Mouse (Mus musculus) heart, embryonic 15.5 days (tissue): ENCODE measurements around the gene Timp4. TPM values are rescaled to one million over a fixed set of nuclear protein-coding genes. Genes with fewer than 3 reads are reported as not detected.
A peak's percentile ranks its signal among the peaks of the same experiment; 100 is the strongest.

Experiments
- ATAC-seq: fragments of 200-750 bp; cut with Nextera tagmentation; replicated peaks from 2 replicates; pipeline ENCODE4 v1.8.0; 2017; ENCODE audit warnings: low read depth, moderate TSS enrichment; ENCODE audit not compliant: insufficient number of reproducible peaks, insufficient read depth, low FRiP score
- H3K27ac ChIP-seq: fragments of 300-500 bp; sonication (generic); 2 replicates; pipeline ENCODE4 v1.5.1; 2015; ENCODE audit warnings: mild to moderate bottlenecking, inconsistent platforms
- H3K27me3 ChIP-seq: fragments of 300-500 bp; sonication (generic); 2 replicates; pipeline ENCODE4 v1.6.1; 2015; ENCODE audit warnings: inconsistent platforms
- H3K36me3 ChIP-seq: fragments of 300-500 bp; sonication (generic); 2 replicates; pipeline ENCODE4 v1.6.1; 2015; ENCODE audit warnings: mild to moderate bottlenecking, inconsistent platforms
- H3K4me1 ChIP-seq: fragments of 300-500 bp; sonication (generic); replicated peaks from 2 replicates; pipeline ENCODE4 v1.6.1; 2015; ENCODE audit warnings: inconsistent platforms
- H3K4me2 ChIP-seq: fragments of 300-500 bp; sonication (generic); 2 replicates; pipeline ENCODE4 v1.6.1; 2015; ENCODE audit warnings: inconsistent platforms, mild to moderate bottlenecking, moderate library complexity
- H3K4me3 ChIP-seq: fragments of 300-500 bp; sonication (generic); 2 replicates; pipeline ENCODE4 v1.5.1; 2015; ENCODE audit warnings: mild to moderate bottlenecking, inconsistent platforms
- H3K9ac ChIP-seq: fragments of 300-500 bp; sonication (generic); 2 replicates; pipeline ENCODE4 v1.6.1; 2015; ENCODE audit warnings: mild to moderate bottlenecking, inconsistent platforms
- H3K9me3 ChIP-seq: fragments of 300-500 bp; sonication (generic); replicated peaks from 2 replicates; pipeline ENCODE4 v1.6.1; 2016; ENCODE audit warnings: inconsistent platforms
- WGBS: fragments of 180-500 bp; shearing (Covaris S2); methylation state at CpG from one replicate; pipeline ENCODE4 v1.1.7; 2015; ENCODE audit warnings: mixed read lengths; 5-methylcytosine and 5-hydroxymethylcytosine counted together
- polyA plus RNA-seq: library from polyadenylated mRNA; unstranded; fragments of >200 nt; fragmentation: Nextera tagmentation; extraction: Ambion mirVana; gene quantifications from 2 replicates; pipeline ENCODE4 v1.2.1, GENCODE M21; 2015

Gene Timp4
- polyA plus RNA-seq, 1 experiment from 2014 or later, result 0.48 TPM

GRCm38 (mm10) chr6:115230557-115230956 is 21.4 kb downstream of the Timp4 start:
- H3K27ac ChIP-seq, result no peak overlapping the region
- ATAC-seq, result no peak
- H3K4me1 ChIP-seq, result no peaks in the 10 kb centered on the region
- WGBS, result 68% methylated on average over 3 of the region's 3 CpGs
- H3K36me3 ChIP-seq, result no peaks in the 10 kb centered on the region
- no peak overlapping the region for H3K4me3 ChIP-seq
- H3K9me3 ChIP-seq, result no peaks in the 10 kb centered on the region
- H3K9ac ChIP-seq, result no peak overlapping the region
- peaks cover 45% of the 10 kb centered on the region for H3K27me3 ChIP-seq
- H3K4me2 ChIP-seq, result no peak overlapping the region

- no peak overlapping the region for H3K4me2 ChIP-seq
- no peaks in the 10 kb centered on the region for H3K9me3 ChIP-seq
- no peak overlapping the region for H3K27ac ChIP-seq
- no peak for ATAC-seq
- no peak overlapping the region for H3K9ac ChIP-seq
- no peaks in the 10 kb centered on the region for H3K4me1 ChIP-seq
- 4% methylated on average over 2 of the region's 2 CpGs for WGBS
- no peak overlapping the region for H3K4me3 ChIP-seq
- H3K27me3 ChIP-seq, result peaks cover 32% of the 10 kb centered on the region
- no peaks in the 10 kb centered on the region for H3K36me3 ChIP-seq
Observed at GRCm38 (mm10) chr6:115227529-115227928, 24.5 kb downstream of the Timp4 start.

- no peak for ATAC-seq
- WGBS, result 72% methylated on average over 4 of the region's 4 CpGs
- Histone ChIP-seq H3K4me3 (no peak within 1 kb of the TSS), H3K27me3 (peaks cover 27% of the 10 kb centered on the region), H3K9ac (no peak within 1 kb of the TSS), H3K4me1 (no peaks in the 10 kb centered on the region), H3K4me2 (no peak within 1 kb of the TSS), H3K27ac (no peak within 1 kb of the TSS), H3K9me3 (no peaks in the 10 kb centered on the region), H3K36me3 (no peaks in the 10 kb centered on the region)
Observed at GRCm38 (mm10) chr6:115227043-115227442, 25.0 kb downstream of the Timp4 start, which contains the start of gene Gm17482. Gm17482 (plus strand) TSS chr6:115227343.

- Histone ChIP-seq H3K4me1 (no peaks in the 10 kb centered on the region), H3K36me3 (no peaks in the 10 kb centered on the region), H3K9ac (no peak overlapping the region), H3K27ac (no peak overlapping the region), H3K4me2 (no peak overlapping the region), H3K4me3 (no peak overlapping the region), H3K27me3 (peaks cover 21% of the 10 kb centered on the region), H3K9me3 (no peaks in the 10 kb centered on the region)
- no peak for ATAC-seq
- 55% methylated on average over 3 of the region's 3 CpGs for WGBS
Observed at GRCm38 (mm10) chr6:115225519-115225918, 26.5 kb downstream of the Timp4 start.

- no peak for ATAC-seq
- Histone ChIP-seq H3K27ac (no peak overlapping the region), H3K4me2 (no peak overlapping the region), H3K27me3 (peaks cover 18% of the 10 kb centered on the region), H3K36me3 (no peaks in the 10 kb centered on the region), H3K4me3 (no peak overlapping the region), H3K4me1 (no peaks in the 10 kb centered on the region), H3K9me3 (no peaks in the 10 kb centered on the region), H3K9ac (no peak overlapping the region)
- WGBS, result 68% methylated on average over 8 of the region's 8 CpGs
Observed at GRCm38 (mm10) chr6:115221215-115221641, 30.8 kb downstream of the Timp4 start.

- Histone ChIP-seq H3K27me3 (0 out of 2 replicates have a peak, but pooled peaks cover 4% of the 10 kb centered on the region), H3K4me3 (no peak overlapping the region), H3K4me1 (no peaks in the 10 kb centered on the region), H3K4me2 (no peak overlapping the region), H3K9ac (no peak overlapping the region), H3K9me3 (no peaks in the 10 kb centered on the region), H3K36me3 (no peaks in the 10 kb centered on the region), H3K27ac (no peak overlapping the region)
- ATAC-seq, result no peak
- WGBS, result 60% methylated on average over 5 of the region's 5 CpGs
Observed at GRCm38 (mm10) chr6:115213129-115213528, 38.9 kb downstream of the Timp4 start.

GRCm38 (mm10) chr6:115212132-115212903 is 39.7 kb downstream of the Timp4 start:
- Histone ChIP-seq H3K9ac (no peak overlapping the region), H3K4me3 (no peak overlapping the region), H3K9me3 (no peaks in the 10 kb centered on the region), H3K4me2 (no peak overlapping the region), H3K27ac (no peak overlapping the region), H3K36me3 (no peaks in the 10 kb centered on the region), H3K27me3 (0 out of 2 replicates have a peak, but pooled peaks cover 4% of the 10 kb centered on the region), H3K4me1 (no peaks in the 10 kb centered on the region)
- no peak for ATAC-seq
- WGBS, result 48% methylated on average over 5 of the region's 5 CpGs

- Histone ChIP-seq H3K4me1 (no peaks in the 10 kb centered on the region), H3K27ac (no peak overlapping the region), H3K9me3 (no peaks in the 10 kb centered on the region), H3K4me3 (no peak overlapping the region), H3K9ac (no peak overlapping the region), H3K36me3 (no peaks in the 10 kb centered on the region), H3K4me2 (no peak overlapping the region), H3K27me3 (0 out of 2 replicates have a peak, but pooled peaks cover 4% of the 10 kb centered on the region)
- no peak for ATAC-seq
- WGBS, result 72% methylated on average over 3 of the region's 3 CpGs
Observed at GRCm38 (mm10) chr6:115210820-115211219, 41.2 kb downstream of the Timp4 start.

GRCm38 (mm10) chr6:115210187-115210586 is 41.8 kb downstream of the Timp4 start:
- 0 out of 2 replicates have a peak, but pooled peaks cover under 1% of the 10 kb centered on the region for H3K27me3 ChIP-seq
- no peaks in the 10 kb centered on the region for H3K9me3 ChIP-seq
- 0 out of 2 replicates have a peak, but pooled peaks have one; percentile 31 for ATAC-seq
- no peaks in the 10 kb centered on the region for H3K36me3 ChIP-seq
- no peaks in the 10 kb centered on the region for H3K4me1 ChIP-seq
- 54% methylated on average over 2 of the region's 2 CpGs for WGBS
- no peak overlapping the region for H3K27ac ChIP-seq
- no peak overlapping the region for H3K4me2 ChIP-seq
- H3K9ac ChIP-seq, result no peak overlapping the region
- H3K4me3 ChIP-seq, result no peak overlapping the region

- no peaks in the 10 kb centered on the region for H3K9me3 ChIP-seq
- H3K4me3 ChIP-seq, result no peak overlapping the region
- H3K27me3 ChIP-seq, result no peaks in the 10 kb centered on the region
- H3K36me3 ChIP-seq, result no peaks in the 10 kb centered on the region
- ATAC-seq, result no peak
- WGBS, result 59% methylated on average over 3 of the region's 3 CpGs
- no peak overlapping the region for H3K9ac ChIP-seq
- no peak overlapping the region for H3K27ac ChIP-seq
- no peak overlapping the region for H3K4me2 ChIP-seq
- H3K4me1 ChIP-seq, result no peaks in the 10 kb centered on the region
Observed at GRCm38 (mm10) chr6:115203029-115203428, 49.0 kb downstream of the Timp4 start.

GRCm38 (mm10) chr6:115200753-115201152 is 51.3 kb downstream of the Timp4 start:
- Histone ChIP-seq H3K27ac (no peak overlapping the region), H3K27me3 (peaks cover 3% of the 10 kb centered on the region; the same call in 1 of the 2 replicates), H3K9ac (no peak overlapping the region), H3K36me3 (no peaks in the 10 kb centered on the region), H3K4me2 (no peak overlapping the region), H3K4me3 (no peak overlapping the region), H3K9me3 (no peaks in the 10 kb centered on the region), H3K4me1 (no peaks in the 10 kb centered on the region)
- no peak for ATAC-seq
- 53% methylated on average over 3 of the region's 3 CpGs for WGBS
